Mouse (Mus musculus): ENCODE measurements at regions not wholly inside any gene's neighbourhood (a gene's known extent, or its start where the extent isn't known, plus 50 kb on each side); places are given as distances from the start of the nearest gene placed in this dataset.

GRCm38 (mm10) chr14:103920169-103920568 is 76.0 kb upstream of the Ednrb start:
- Histone ChIP-seq H3K9ac (no peak overlapping the region), H3K4me3 (replicated peaks) (no peak overlapping the region), H3K27me3 (no peaks in the 10 kb centered on the region), H3K9me3 (replicated peaks) (no peaks in the 10 kb centered on the region), H3K27ac (no peak overlapping the region), H3K4me1 (replicated peaks) (no peaks in the 10 kb centered on the region), H3K4me2 (no peak overlapping the region), H3K36me3 (no peaks in the 10 kb centered on the region)
- DNase-seq (no peak), ATAC-seq (ENCODE audit: low read depth) (no peak)
- 11% methylated on average over 5 of the region's 5 CpGs for WGBS (ENCODE audit: insufficient replicate concordance)

GRCm38 (mm10) chr14:103919380-103919779 is 75.2 kb upstream of the Ednrb start:
- WGBS (ENCODE audit: insufficient replicate concordance): 23% methylated on average over 4 of the region's 4 CpGs
- H3K4me2 ChIP-seq: no peak overlapping the region
- ATAC-seq (ENCODE audit: low read depth): no peak
- no peak for DNase-seq
- no peaks in the 10 kb centered on the region for H3K9me3 ChIP-seq (replicated peaks)
- no peaks in the 10 kb centered on the region for H3K4me1 ChIP-seq (replicated peaks)
- no peak overlapping the region for H3K4me3 ChIP-seq (replicated peaks)
- no peak overlapping the region for H3K9ac ChIP-seq
- H3K27me3 ChIP-seq: no peaks in the 10 kb centered on the region
- H3K27ac ChIP-seq: no peak overlapping the region
- no peaks in the 10 kb centered on the region for H3K36me3 ChIP-seq

- ATAC-seq (ENCODE audit: low read depth): no peak
- H3K27ac ChIP-seq: no peak overlapping the region
- no peaks in the 10 kb centered on the region for H3K9me3 ChIP-seq (replicated peaks)
- no peak overlapping the region for H3K9ac ChIP-seq
- no peaks in the 10 kb centered on the region for H3K36me3 ChIP-seq
- no peaks in the 10 kb centered on the region for H3K27me3 ChIP-seq
- 81% methylated on average over 4 of the region's 4 CpGs for WGBS (ENCODE audit: insufficient replicate concordance)
- H3K4me1 ChIP-seq (replicated peaks): no peaks in the 10 kb centered on the region
- no peak for DNase-seq
- no peak overlapping the region for H3K4me2 ChIP-seq
- no peak overlapping the region for H3K4me3 ChIP-seq (replicated peaks)
Observed at GRCm38 (mm10) chr14:103913453-103913852, 69.3 kb upstream of the Ednrb start.

GRCm38 (mm10) chr14:103911707-103912106 is 67.5 kb upstream of the Ednrb start:
- ATAC-seq (ENCODE audit: low read depth) (no peak), DNase-seq (no peak)
- Histone ChIP-seq H3K4me3 (replicated peaks) (no peak overlapping the region), H3K9me3 (replicated peaks) (no peaks in the 10 kb centered on the region), H3K4me1 (replicated peaks) (no peaks in the 10 kb centered on the region), H3K36me3 (no peaks in the 10 kb centered on the region), H3K27ac (no peak overlapping the region), H3K4me2 (no peak overlapping the region), H3K27me3 (no peaks in the 10 kb centered on the region), H3K9ac (no peak overlapping the region)
- WGBS (ENCODE audit: insufficient replicate concordance): 65% methylated on average over 4 of the region's 4 CpGs

- Histone ChIP-seq H3K4me2 (no peak overlapping the region), H3K9ac (no peak overlapping the region), H3K4me3 (replicated peaks) (no peak overlapping the region), H3K27me3 (no peaks in the 10 kb centered on the region), H3K4me1 (replicated peaks) (no peaks in the 10 kb centered on the region), H3K36me3 (no peaks in the 10 kb centered on the region), H3K27ac (no peak overlapping the region), H3K9me3 (replicated peaks) (no peaks in the 10 kb centered on the region)
- DNase-seq: no peak
- no peak for ATAC-seq (ENCODE audit: low read depth)
- 71% methylated on average over 1 of the region's 1 CpGs for WGBS (ENCODE audit: insufficient replicate concordance)
Observed at GRCm38 (mm10) chr14:103911280-103911679, 67.1 kb upstream of the Ednrb start.

DNA sequence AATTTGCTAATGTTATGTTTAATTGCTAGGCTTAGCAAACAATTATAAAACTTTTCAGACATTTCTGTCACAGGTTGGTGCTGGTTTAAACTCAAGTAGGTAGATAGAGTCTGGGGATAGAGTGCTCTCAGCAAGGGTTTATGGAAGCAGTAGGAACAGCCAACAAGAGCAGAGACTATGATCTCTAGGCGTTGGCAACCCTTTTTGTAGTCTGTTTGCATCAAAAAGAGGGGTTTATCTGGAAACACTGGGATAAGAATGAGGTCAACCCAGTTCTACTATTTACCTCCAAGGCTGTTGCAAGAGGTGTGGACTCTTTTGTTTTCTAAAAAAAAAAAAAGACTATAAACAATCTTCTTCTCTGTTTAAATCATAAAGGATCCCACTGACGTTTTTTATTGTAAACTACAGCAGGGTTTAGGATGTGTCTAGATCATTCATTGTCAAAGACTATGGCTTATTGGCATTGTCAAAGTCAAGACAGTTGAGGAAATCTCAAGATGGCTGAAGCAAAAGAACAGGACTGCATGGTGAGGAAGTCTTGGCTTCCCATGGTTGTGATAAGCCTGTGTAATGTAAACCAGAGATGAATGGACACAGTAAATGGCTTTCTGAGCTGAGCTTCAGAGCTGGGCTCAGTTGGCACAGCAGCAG is 62.3 kb upstream of the Ednrb start:
- 30% methylated on average over 2 of the region's 2 CpGs for WGBS (ENCODE audit: insufficient replicate concordance)
- Histone ChIP-seq H3K9ac (no peak overlapping the region), H3K4me1 (replicated peaks) (no peaks in the 10 kb centered on the region), H3K4me3 (replicated peaks) (no peak overlapping the region), H3K27me3 (no peaks in the 10 kb centered on the region), H3K36me3 (no peaks in the 10 kb centered on the region), H3K27ac (no peak overlapping the region), H3K4me2 (no peak overlapping the region), H3K9me3 (replicated peaks) (no peaks in the 10 kb centered on the region)
- no peak for DNase-seq
- ATAC-seq (ENCODE audit: low read depth): no peak

DNA sequence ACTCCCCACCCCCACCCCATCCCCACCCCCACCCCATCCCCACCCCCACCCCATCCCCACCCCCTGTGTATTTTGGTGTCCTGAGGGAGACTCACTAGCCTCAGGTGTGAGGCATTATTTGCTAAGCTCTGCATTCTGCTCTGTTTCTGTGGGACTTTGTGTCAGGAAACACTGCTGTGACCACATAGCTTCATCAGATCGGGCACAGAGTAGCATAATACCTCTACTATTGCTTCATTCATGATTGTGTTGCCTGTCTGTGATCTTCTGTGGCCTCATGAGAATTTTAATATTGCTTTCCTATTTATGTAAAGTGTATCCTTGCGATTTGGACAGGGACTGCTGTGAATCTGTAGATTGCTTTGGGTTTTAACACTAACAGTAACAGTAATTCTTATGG is 56.6 kb upstream of the Ednrb start:
- Histone ChIP-seq H3K4me1 (replicated peaks) (no peaks in the 10 kb centered on the region), H3K27ac (no peak overlapping the region), H3K9ac (no peak overlapping the region), H3K36me3 (no peaks in the 10 kb centered on the region), H3K4me3 (replicated peaks) (no peak overlapping the region), H3K9me3 (replicated peaks) (no peaks in the 10 kb centered on the region), H3K4me2 (no peak overlapping the region), H3K27me3 (no peaks in the 10 kb centered on the region)
- no peak for DNase-seq
- ATAC-seq (ENCODE audit: low read depth): no peak
- 44% methylated on average over 2 of the region's 2 CpGs for WGBS (ENCODE audit: insufficient replicate concordance)

DNA sequence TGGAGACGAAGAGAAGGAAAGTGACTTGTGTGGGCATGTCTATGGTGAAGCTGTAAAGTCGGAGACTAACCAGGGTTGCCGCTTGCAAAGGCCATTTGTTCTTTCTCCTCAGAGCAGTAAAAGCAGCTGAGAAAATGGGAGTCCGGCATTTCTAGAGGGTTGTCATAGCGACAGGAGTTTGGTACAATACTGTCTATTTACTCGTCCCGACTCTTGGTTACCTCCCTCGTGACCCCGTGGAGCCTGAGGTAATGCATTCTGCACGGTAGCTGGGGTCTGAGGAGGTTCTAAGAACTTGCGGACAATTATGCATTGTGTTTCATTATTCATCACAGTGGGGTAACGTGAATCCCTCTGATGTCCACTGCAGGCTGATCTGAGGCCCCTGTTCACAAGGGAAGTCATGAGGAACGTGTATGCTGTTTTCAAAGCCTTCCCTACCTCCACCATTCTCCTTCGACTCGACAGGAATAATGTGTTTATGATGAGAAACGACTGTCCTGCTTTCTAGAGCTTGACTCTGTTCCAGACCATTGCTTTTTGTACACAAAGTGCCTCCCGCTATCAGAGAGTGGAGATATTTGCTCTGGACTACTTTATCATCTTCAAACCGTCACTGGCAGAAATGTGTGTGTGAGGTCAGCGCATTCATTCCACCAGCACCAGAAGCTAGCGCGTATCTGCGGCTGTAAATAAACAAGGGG is 55.1 kb upstream of the Ednrb start:
- peak overlapping the region; percentile 5 for H3K4me2 ChIP-seq
- no peak overlapping the region for H3K27ac ChIP-seq
- no peaks in the 10 kb centered on the region for H3K36me3 ChIP-seq
- H3K9ac ChIP-seq: no peak overlapping the region
- ATAC-seq (ENCODE audit: low read depth) (no peak), DNase-seq (no peak)
- H3K4me1 ChIP-seq (replicated peaks): no peaks in the 10 kb centered on the region
- H3K9me3 ChIP-seq (replicated peaks): no peaks in the 10 kb centered on the region
- no peak overlapping the region for H3K4me3 ChIP-seq (replicated peaks)
- no peaks in the 10 kb centered on the region for H3K27me3 ChIP-seq
- 46% methylated on average over 22 of the region's 22 CpGs for WGBS (ENCODE audit: insufficient replicate concordance)

- H3K4me3 ChIP-seq (replicated peaks): no peak overlapping the region
- 15% methylated on average over 9 of the region's 9 CpGs for WGBS (ENCODE audit: insufficient replicate concordance)
- DNase-seq: no peak
Observed at GRCm38 (mm10) chr14:103898689-103899088, 54.5 kb upstream of the Ednrb start.

DNA sequence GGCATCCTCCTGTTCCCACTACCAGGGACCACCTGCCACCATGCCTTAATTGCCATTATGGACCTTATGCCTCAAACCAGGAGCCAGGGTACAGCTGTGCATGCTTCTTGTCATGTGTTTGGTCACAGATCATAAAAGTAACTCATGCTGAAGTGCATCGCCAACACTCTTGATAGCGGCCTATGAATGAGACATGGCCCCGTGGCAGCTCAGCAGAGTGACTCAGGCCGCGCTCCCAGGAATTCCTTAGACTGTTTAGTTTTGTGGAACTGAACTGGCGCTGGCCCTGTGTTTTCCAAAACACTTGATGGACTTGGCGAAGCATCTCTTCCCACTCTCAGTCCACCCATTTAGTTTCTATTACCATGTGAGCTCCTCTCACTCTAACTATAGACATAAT is 51.1 kb upstream of the Ednrb start:
- Histone ChIP-seq H3K4me3 (replicated peaks) (no peak overlapping the region), H3K4me2 (no peak overlapping the region), H3K9me3 (replicated peaks) (no peaks in the 10 kb centered on the region), H3K27ac (no peak overlapping the region), H3K36me3 (no peaks in the 10 kb centered on the region), H3K27me3 (no peaks in the 10 kb centered on the region), H3K4me1 (replicated peaks) (no peaks in the 10 kb centered on the region), H3K9ac (no peak overlapping the region)
- WGBS (ENCODE audit: insufficient replicate concordance): 81% methylated on average over 7 of the region's 7 CpGs
- ATAC-seq (ENCODE audit: low read depth): no peak
- no peak for DNase-seq

More at GRCm38 (mm10) chr14:103898689-103899088, 54.5 kb upstream of the Ednrb start:
- peak; percentile 47; the same call in 1 of the 2 replicates for ATAC-seq (ENCODE audit: low read depth)
- Histone ChIP-seq H3K4me1 (replicated peaks) (no peaks in the 10 kb centered on the region), H3K27me3 (no peaks in the 10 kb centered on the region), H3K9me3 (replicated peaks) (no peaks in the 10 kb centered on the region), H3K4me2 (peak overlapping the region; percentile 5; the same call in 1 of the 2 replicates), H3K27ac (no peak overlapping the region; the same call in 1 of the 2 replicates), H3K9ac (no peak overlapping the region), H3K36me3 (no peaks in the 10 kb centered on the region)
